8 mouse cellular contexts compared by ENCODE assay signal in genomic region chr8:71591017-71591416, GRCm38 (mm10). TPM values are rescaled to one million over a fixed set of nuclear protein-coding genes. Genes with fewer than 3 reads are reported as not detected.
DNase-seq lines count a peak whose midpoint lies in the region; ATAC-seq and TF ChIP-seq lines count a peak whose summit lies in the region.

No protein-coding gene starts in this region.

- no peaks in the 10 kb centered on the region for H3K36me3 ChIP-seq in heart, adult 2 months (ENCODE audit: control insufficient read depth, insufficient read depth, low read length)
- peaks cover 26% of the 10 kb centered on the region for H3K36me3 ChIP-seq in E14TG2a.4 (ENCODE audit: insufficient read depth, low read length)
- H3K36me3 ChIP-seq in forebrain, postnatal 0 days (ENCODE audit: insufficient read depth), result peaks cover 10% of the 10 kb centered on the region; the same call in 1 of the 2 replicates
- H3K36me3 ChIP-seq in liver, postnatal 0 days (replicated peaks; ENCODE audit: insufficient read depth, low read length), result peaks cover 6% of the 10 kb centered on the region; the same call in 1 of the 2 replicates

- H3K4me3 ChIP-seq in heart, adult 2 months, result peak overlapping the region; percentile 92
- peak overlapping the region; percentile 95 for H3K4me3 ChIP-seq in E14TG2a.4 (replicated peaks; ENCODE audit: low read length)
- peak overlapping the region; percentile 76 for H3K4me3 ChIP-seq in forebrain, postnatal 0 days (ENCODE audit: low read depth, low read length)
- H3K4me3 ChIP-seq in liver, postnatal 0 days (ENCODE audit: low read depth, low read length), result peak overlapping the region; percentile 78

- no peak for ATAC-seq in forebrain, postnatal 0 days
- no peak for ATAC-seq in liver, postnatal 0 days

- peak overlapping the region; percentile 99 for H3K27ac ChIP-seq in heart, adult 2 months
- no peak overlapping the region for H3K27ac ChIP-seq in forebrain, postnatal 0 days (ENCODE audit: low read depth, low read length)
- H3K27ac ChIP-seq in liver, postnatal 0 days (ENCODE audit: low read depth), result peak overlapping the region; percentile 98

- H3K79me2 ChIP-seq in heart, adult 2 months (replicated peaks; ENCODE audit: control insufficient read depth, insufficient read depth, low read length), result no peaks in the 10 kb centered on the region

- H3K9ac ChIP-seq in heart, adult 2 months (ENCODE audit: low read depth, low read length), result no peak overlapping the region
- peak overlapping the region; percentile 89 for H3K9ac ChIP-seq in forebrain, postnatal 0 days
- H3K9ac ChIP-seq in liver, postnatal 0 days (replicated peaks), result peak overlapping the region; percentile 79

- no peak for TF ChIP-seq EP300 in heart, adult 2 months (IDR thresholded peaks at IDR 0.05; ENCODE audit: insufficient read depth, low read depth, low read length)
- TF ChIP-seq EP300 in liver, postnatal 0 days (IDR thresholded peaks at IDR 0.05; ENCODE audit: low read depth), result no peak

- peaks cover 8% of the 10 kb centered on the region for H3K4me1 ChIP-seq in heart, adult 2 months (ENCODE audit: control insufficient read depth, insufficient read depth, low read length)
- H3K4me1 ChIP-seq in E14TG2a.4 (replicated peaks; ENCODE audit: low read depth, low read length), result peaks cover 65% of the 10 kb centered on the region
- H3K4me1 ChIP-seq in forebrain, postnatal 0 days (ENCODE audit: insufficient read depth), result peaks cover 10% of the 10 kb centered on the region
- peaks cover 37% of the 10 kb centered on the region for H3K4me1 ChIP-seq in liver, postnatal 0 days (ENCODE audit: insufficient read depth)

- intact Hi-C loops in heart, adult 2 months (cut with DNase I), result loop anchor here (5.0 kb wide), 2 partner anchors 94 to 129 kb away; partner anchors contain the start of genes Abhd8 and Mrpl34
- intact Hi-C loops in heart, postnatal 25 days (cut with DNase I), result no loop called here

- TF ChIP-seq POLR2A in heart, adult 2 months (IDR thresholded peaks at IDR 0.05; ENCODE audit: insufficient read depth, low read depth, low read length), result no peak

- DNase-seq in heart, adult 2 months, result no peak
- no peak for DNase-seq in heart, postnatal 25 days (ENCODE audit: low spot score)
- DNase-seq in forebrain, postnatal 0 days, result no peak
- no peak for DNase-seq in liver, postnatal 0 days
- no peak for DNase-seq in retina, postnatal 1 day
- DNase-seq in natural killer cell, adult 2 months (ENCODE audit: low spot score in 2 of 2), result no peak
- no peak for DNase-seq in spleen, postnatal 14 days (ENCODE audit: low spot score in 2 of 2)

- TF ChIP-seq CTCF in heart, adult 2 months (IDR thresholded peaks at IDR 0.05), result no peak
- no peak for TF ChIP-seq CTCF in E14TG2a.4 (conservative IDR thresholded peaks at IDR 0.05; ENCODE audit: low read length)
- TF ChIP-seq CTCF in forebrain, postnatal 0 days (IDR thresholded peaks at IDR 0.05; ENCODE audit: low read depth), result no peak
- no peak for TF ChIP-seq CTCF in liver, postnatal 0 days (IDR thresholded peaks at IDR 0.05; ENCODE audit: low read depth)

- no peaks in the 10 kb centered on the region for H3K27me3 ChIP-seq in heart, adult 2 months (ENCODE audit: control insufficient read depth, insufficient read depth, low read length)
- H3K27me3 ChIP-seq in E14TG2a.4 (ENCODE audit: insufficient read depth, low read length), result 0 out of 2 replicates have a peak, but pooled peaks cover 3% of the 10 kb centered on the region
- no peaks in the 10 kb centered on the region for H3K27me3 ChIP-seq in forebrain, postnatal 0 days (ENCODE audit: insufficient read depth, low read length)
- no peaks in the 10 kb centered on the region for H3K27me3 ChIP-seq in liver, postnatal 0 days (ENCODE audit: insufficient read depth, low read length)

- peak overlapping the region; percentile 90 for H3K4me2 ChIP-seq in forebrain, postnatal 0 days (ENCODE audit: low read depth)
- peak overlapping the region; percentile 86 for H3K4me2 ChIP-seq in liver, postnatal 0 days (ENCODE audit: low read depth, low read length)

- 23% methylated on average over 5 of the region's 5 CpGs for WGBS in heart, adult 2 months
- 22% methylated on average over 5 of the region's 5 CpGs for WGBS in forebrain, postnatal 0 days
- WGBS in liver, postnatal 0 days (ENCODE audit: insufficient replicate concordance), result 22% methylated on average over 5 of the region's 5 CpGs

- no peaks in the 10 kb centered on the region for H3K9me3 ChIP-seq in E14TG2a.4 (ENCODE audit: low read length)
- no peaks in the 10 kb centered on the region for H3K9me3 ChIP-seq in forebrain, postnatal 0 days (ENCODE audit: low read length)
- no peaks in the 10 kb centered on the region for H3K9me3 ChIP-seq in liver, postnatal 0 days (ENCODE audit: low read length)

RNA-seq across cellular contexts. Expression of gene Pgls, which starts 1.0 kb away (rescaled TPM):
- 10 to 100 TPM; 58.6 to 66.3 TPM for total RNA-seq in heart, adult 2 months (2021)
- 53.2 and 80.4 TPM in 2 replicates for polyA plus RNA-seq in heart, adult 2 months (2012; rRNA removed)
- 10 to 100 TPM; 68.1 to 75.9 TPM for total RNA-seq in heart, postnatal 25 days (2021)
- total RNA-seq in forebrain, postnatal 0 days (2014; rRNA removed), result 248 and 264 TPM in 2 replicates
- 262 and 318 TPM in 2 replicates for polyA plus RNA-seq in forebrain, postnatal 0 days (2015; fragmentation: Nextera tagmentation; extraction: Ambion mirVana)
- polyA plus RNA-seq in liver, postnatal 0 days (2015; fragmentation: Nextera tagmentation; extraction: Ambion mirVana), result 153 and 158 TPM in 2 replicates

RNA-seq across cellular contexts. Expression of gene Fam129c, which starts 6.4 kb away (rescaled TPM):
- total RNA-seq in heart, adult 2 months (2021), result under 1 TPM; 0.78 to 0.82 TPM
- 1.7 and 2.4 TPM in 2 replicates for polyA plus RNA-seq in heart, adult 2 months (2012; rRNA removed)
- total RNA-seq in heart, postnatal 25 days (2021), result 1 to 10 TPM in 1 of 2 experiments, under 1 TPM in 1; 0.81 to 1.5 TPM
- total RNA-seq in forebrain, postnatal 0 days (2014; rRNA removed), result 3.4 and 11.1 TPM in 2 replicates
- polyA plus RNA-seq in forebrain, postnatal 0 days (2015; fragmentation: Nextera tagmentation; extraction: Ambion mirVana), result 2.0 and 2.8 TPM in 2 replicates
- polyA plus RNA-seq in liver, postnatal 0 days (2015; fragmentation: Nextera tagmentation; extraction: Ambion mirVana), result 9.2 and 11.2 TPM in 2 replicates

RNA-seq across cellular contexts. Expression of gene Colgalt1, which starts 19.8 kb away (rescaled TPM):
- total RNA-seq in heart, adult 2 months (2021), result 10 to 100 TPM; 39.3 to 39.6 TPM
- 55.8 and 76.6 TPM in 2 replicates for polyA plus RNA-seq in heart, adult 2 months (2012; rRNA removed)
- total RNA-seq in heart, postnatal 25 days (2021), result 10 to 100 TPM; 41.3 to 43.1 TPM
- 84.3 and 85.6 TPM in 2 replicates for total RNA-seq in forebrain, postnatal 0 days (2014; rRNA removed)
- polyA plus RNA-seq in forebrain, postnatal 0 days (2015; fragmentation: Nextera tagmentation; extraction: Ambion mirVana), result 58.4 and 59.6 TPM in 2 replicates
- polyA plus RNA-seq in liver, postnatal 0 days (2015; fragmentation: Nextera tagmentation; extraction: Ambion mirVana), result 25.0 and 25.7 TPM in 2 replicates

RNA-seq across cellular contexts. Expression of gene Slc27a1, which starts 22.3 kb away (rescaled TPM):
- total RNA-seq in heart, adult 2 months (2021), result 100 to 1,000 TPM; 159 to 191 TPM
- 227 and 281 TPM in 2 replicates for polyA plus RNA-seq in heart, adult 2 months (2012; rRNA removed)
- total RNA-seq in heart, postnatal 25 days (2021), result 100 to 1,000 TPM; 140 to 143 TPM
- 106 and 133 TPM in 2 replicates for total RNA-seq in forebrain, postnatal 0 days (2014; rRNA removed)
- 74.8 and 102 TPM in 2 replicates for polyA plus RNA-seq in forebrain, postnatal 0 days (2015; fragmentation: Nextera tagmentation; extraction: Ambion mirVana)
- polyA plus RNA-seq in liver, postnatal 0 days (2015; fragmentation: Nextera tagmentation; extraction: Ambion mirVana), result 6.0 and 6.8 TPM in 2 replicates

RNA-seq across cellular contexts. Expression of gene Nxnl1, which starts 24.6 kb away (rescaled TPM):
- total RNA-seq in heart, adult 2 months (2021), result under 1 TPM; 0.14 to 0.18 TPM
- polyA plus RNA-seq in heart, adult 2 months (2012; rRNA removed), result 0.12 TPM in 1 of 2 replicates, not detected in the other
- total RNA-seq in heart, postnatal 25 days (2021), result under 1 TPM; 0.14 to 0.31 TPM
- total RNA-seq in forebrain, postnatal 0 days (2014; rRNA removed), result 0.08 TPM in 1 of 2 replicates, not detected in the other
- not detected in 2 replicates for polyA plus RNA-seq in forebrain, postnatal 0 days (2015; fragmentation: Nextera tagmentation; extraction: Ambion mirVana)
- 0.08 TPM in 1 of 2 replicates, not detected in the other for polyA plus RNA-seq in liver, postnatal 0 days (2015; fragmentation: Nextera tagmentation; extraction: Ambion mirVana)
